Comparison of ENCODE assay signal across 8 mouse cellular contexts in the genomic region with DNA sequence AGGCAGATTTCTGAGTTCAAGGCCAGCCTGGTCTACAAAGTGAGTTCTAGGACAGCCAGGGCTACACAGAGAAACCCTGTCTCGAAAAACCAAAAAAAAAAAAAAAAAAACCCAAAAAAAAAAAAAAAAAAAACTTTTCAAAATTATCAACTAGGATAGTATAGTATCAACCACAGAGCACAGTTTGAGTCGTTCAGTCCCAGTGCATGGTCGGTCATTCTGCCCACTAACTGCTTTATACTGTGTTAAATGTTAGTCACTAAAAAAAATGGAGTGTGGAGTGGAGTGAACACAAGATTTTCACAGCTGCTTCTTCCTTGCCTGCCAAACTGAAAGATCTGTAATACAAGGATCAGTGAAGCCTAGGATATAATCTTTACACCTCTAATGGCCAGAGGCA. TPM values are rescaled to one million over a fixed set of nuclear protein-coding genes. Genes with fewer than 3 reads are reported as not detected.
A peak's percentile ranks its signal among the peaks of the same experiment; 100 is the strongest.
DNase-seq lines count a peak whose midpoint lies in the region; ATAC-seq and TF ChIP-seq lines count a peak whose summit lies in the region.
"Not testable (repeated sequence)": the region's sequence is repeated elsewhere in the genome, so short reads cannot be mapped to it uniquely, and the experiment has no call there.

No protein-coding gene starts in this region.

- not testable (repeated sequence) for H3K27me3 ChIP-seq in CH12.LX (replicated peaks); MEL (ENCODE audit: control insufficient read depth in 1 of 2, insufficient read depth in 2 of 2, low read length in 2 of 2); heart, embryonic 15.5 days; midbrain, embryonic 12.5 days; midbrain, embryonic 13.5 days

- TF ChIP-seq EP300 in CH12.LX (IDR thresholded peaks at IDR 0.05; ENCODE audit: low read length); MEL (IDR thresholded peaks at IDR 0.05; ENCODE audit: low read depth in 1 of 2, low read length in 2 of 2): not testable (repeated sequence)

- H3K79me2 ChIP-seq in CH12.LX (replicated peaks; ENCODE audit: control insufficient read depth, extremely low read depth, insufficient read depth, poor library complexity, severe bottlenecking) (peaks cover 48% of the 10 kb centered on the region), MEL (ENCODE audit: control insufficient read depth, insufficient read depth, low read length, poor library complexity) (peaks cover 54% of the 10 kb centered on the region)

- dilution Hi-C loops in CH12.LX (cut with MboI; ENCODE audit: extremely low pct_ligation_motif_present, extremely low pct_unique_long_range_greater_than_20kb, low sequenced_read_pairs) = not testable (repeated sequence)

- H3K9me3 ChIP-seq in CH12.LX (replicated peaks; ENCODE audit: low read length); ES-E14 (ENCODE audit: control insufficient read depth, insufficient read depth, low read depth, low read length); MEL (replicated peaks; ENCODE audit: insufficient read depth, low read length); heart, embryonic 15.5 days (replicated peaks); midbrain, embryonic 12.5 days; midbrain, embryonic 13.5 days: not testable (repeated sequence)

- ATAC-seq in heart, embryonic 15.5 days (replicated peaks; ENCODE audit: insufficient number of reproducible peaks, insufficient read depth, low FRiP score, low read depth); midbrain, embryonic 12.5 days (ENCODE audit: low FRiP score, low read depth); midbrain, embryonic 13.5 days: not testable (repeated sequence)

- not testable (repeated sequence) for H3K27ac ChIP-seq in CH12.LX (ENCODE audit: insufficient read depth, low read depth); ES-E14 (ENCODE audit: insufficient read depth, low read depth, low read length, poor library complexity, severe bottlenecking); MEL (ENCODE audit: control insufficient read depth, low read depth, low read length)
- H3K27ac ChIP-seq in heart, embryonic 15.5 days = 0 out of 2 replicates have a peak overlapping the region, but pooled peaks have one; percentile 9
- peak overlapping the region; percentile 73; the same call in 1 of the 2 replicates for H3K27ac ChIP-seq in layer of hippocampus, adult 2 months
- H3K27ac ChIP-seq in midbrain, embryonic 12.5 days (replicated peaks) = 0 out of 2 replicates have a peak overlapping the region, but pooled peaks have one; percentile 6
- 0 out of 2 replicates have a peak overlapping the region, but pooled peaks have one; percentile 1 for H3K27ac ChIP-seq in midbrain, embryonic 13.5 days

- in situ Hi-C loops in CH12.LX (cut with MboI; ENCODE audit: low pct_ligation_motif_present, low pct_unique_long_range_greater_than_20kb, low sequenced_read_pairs); ES-E14 (cut with MboI; ENCODE audit: low sequenced_read_pairs in 2 of 2, unreplicated experiment in 2 of 2): not testable (repeated sequence)

- H3K4me1 ChIP-seq in CH12.LX (ENCODE audit: control insufficient read depth in 1 of 2, insufficient read depth in 2 of 2) (peaks cover 0 to 27% of the 10 kb centered on the region in 2 experiments; a peak in 2 of 4 replicates), MEL (ENCODE audit: control insufficient read depth in 1 of 2, insufficient read depth in 2 of 2, low read length in 2 of 2) (peaks cover 5 to 13% of the 10 kb centered on the region in 2 experiments)
- H3K4me1 ChIP-seq in ES-E14 (ENCODE audit: control insufficient read depth in 2 of 2, insufficient read depth in 2 of 2, low read length in 2 of 2, poor library complexity in 1 of 2) = not testable (repeated sequence)
- peaks cover 17% of the 10 kb centered on the region for H3K4me1 ChIP-seq in heart, embryonic 15.5 days (replicated peaks)
- peaks cover 14% of the 10 kb centered on the region for H3K4me1 ChIP-seq in midbrain, embryonic 12.5 days
- H3K4me1 ChIP-seq in midbrain, embryonic 13.5 days (replicated peaks) = peaks cover 41% of the 10 kb centered on the region

- WGBS in heart, embryonic 15.5 days = 84% methylated on average over 3 of the region's 3 CpGs
- WGBS in midbrain, embryonic 12.5 days = 93% methylated on average over 3 of the region's 3 CpGs
- WGBS in midbrain, embryonic 13.5 days = 98% methylated on average over 2 of the region's 3 CpGs

- H3K36me3 ChIP-seq in CH12.LX (replicated peaks in 1 of 2; ENCODE audit: control insufficient read depth in 1 of 2, insufficient read depth in 1 of 2, low read length in 1 of 2) = peaks cover 9 to 36% of the 10 kb centered on the region in 2 experiments
- H3K36me3 ChIP-seq in ES-E14 (ENCODE audit: control insufficient read depth, insufficient read depth, low read length, poor library complexity, severe bottlenecking); heart, embryonic 15.5 days; midbrain, embryonic 12.5 days; midbrain, embryonic 13.5 days: not testable (repeated sequence)
- H3K36me3 ChIP-seq in MEL (ENCODE audit: control insufficient read depth in 1 of 2, insufficient read depth in 2 of 2, low read length in 2 of 2) = peaks cover 34 to 39% of the 10 kb centered on the region in 2 experiments

- not testable (repeated sequence) for H3K9ac ChIP-seq in CH12.LX (ENCODE audit: insufficient read depth, low read depth); ES-E14 (ENCODE audit: insufficient read depth, low read depth, low read length, poor library complexity, severe bottlenecking); MEL (ENCODE audit: control insufficient read depth, low read depth, low read length, poor library complexity, severe bottlenecking); heart, embryonic 15.5 days; midbrain, embryonic 12.5 days (replicated peaks); midbrain, embryonic 13.5 days (replicated peaks)

- not testable (repeated sequence) for TF ChIP-seq CTCF in CH12.LX (conservative IDR thresholded peaks at IDR 0.05 in 1 of 2, IDR thresholded peaks at IDR 0.05 in 1 of 2; ENCODE audit: low read depth in 2 of 2, low read length in 2 of 2); MEL (IDR thresholded peaks at IDR 0.05 in 2 of 3, conservative IDR thresholded peaks at IDR 0.05 in 1 of 3; ENCODE audit: control insufficient read depth in 1 of 3, insufficient read depth in 1 of 3, low read depth in 2 of 3, low read length in 3 of 3, poor library complexity in 1 of 3, severe bottlenecking in 1 of 3); layer of hippocampus, adult 2 months (conservative IDR thresholded peaks at IDR 0.05)

- not testable (repeated sequence) for H3K4me2 ChIP-seq in CH12.LX (ENCODE audit: insufficient read depth, low read depth, poor library complexity, severe bottlenecking); heart, embryonic 15.5 days; midbrain, embryonic 12.5 days (replicated peaks); midbrain, embryonic 13.5 days (replicated peaks)

- not testable (repeated sequence) for H3K4me3 ChIP-seq in CH12.LX (replicated peaks in 1 of 3; ENCODE audit: low read depth in 2 of 3, low read length in 2 of 3, poor library complexity in 1 of 3); ES-E14 (ENCODE audit: insufficient read depth in 1 of 2, low read depth in 1 of 2, low read length in 2 of 2, poor library complexity in 1 of 2, severe bottlenecking in 1 of 2); MEL (ENCODE audit: control insufficient read depth in 1 of 2, insufficient read depth in 1 of 2, low read depth in 2 of 2, low read length in 2 of 2); heart, embryonic 15.5 days; layer of hippocampus, adult 2 months; midbrain, embryonic 12.5 days; midbrain, embryonic 13.5 days (replicated peaks)

- TF ChIP-seq POLR2A in CH12.LX (IDR thresholded peaks at IDR 0.05; ENCODE audit: low read depth, low read length); MEL (IDR thresholded peaks at IDR 0.05; ENCODE audit: control insufficient read depth in 1 of 2, insufficient read depth in 1 of 2, low read depth in 1 of 2, low read length in 2 of 2, poor library complexity in 1 of 2): not testable (repeated sequence)

- not testable (repeated sequence) for TF ChIP-seq RAD21 in CH12.LX (IDR thresholded peaks at IDR 0.05; ENCODE audit: low read depth, low read length); MEL (IDR thresholded peaks at IDR 0.05; ENCODE audit: low read depth, low read length)

- not testable (repeated sequence) for DNase-seq in CH12.LX (ENCODE audit: extremely low read depth); ES-E14 (ENCODE audit: low read depth, low spot score); MEL (ENCODE audit: low read depth, low spot score); layer of hippocampus, adult 2 months (ENCODE audit: low spot score in 2 of 2)
- DNase-seq in heart, adult 11 months = peak; percentile 70

RNA-seq across cellular contexts. Expression of a gene that starts 4.0 kb away (rescaled TPM):
- total RNA-seq in CH12.LX (2012; rRNA removed) = 37.6 and 42.5 TPM in 2 replicates
- 42.4 and 47.7 TPM in 2 replicates for total RNA-seq in CH12.LX (2014; rRNA removed)
- polyA plus RNA-seq in CH12.LX (2012; ENCODE audit: insufficient read length, low read depth) = 94.5 and 104 TPM in 2 replicates
- total RNA-seq in ES-E14 (2012; rRNA removed) = 50.5 and 58.6 TPM in 2 replicates
- total RNA-seq in MEL (2012; rRNA removed) = 44.0 and 54.6 TPM in 2 replicates
- polyA plus RNA-seq in MEL (2012; ENCODE audit: insufficient read depth in 1 of 2, insufficient read length in 2 of 2, low read depth in 1 of 2, low replicate concordance in 2 of 2, missing spikeins in 1 of 2) = 10 to 100 TPM; 62.3 to 70.0 TPM
- polyA plus RNA-seq in heart, embryonic 15.5 days (2015; fragmentation: Nextera tagmentation; extraction: Ambion mirVana) = 32.7 and 33.0 TPM in 2 replicates
- 10 to 100 TPM; 53.0 to 60.1 TPM for total RNA-seq in layer of hippocampus, adult 2 months (2021)
- polyA plus RNA-seq in midbrain, embryonic 12.5 days (2016; fragmentation: Nextera tagmentation; extraction: Ambion mirVana) = 79.3 and 83.4 TPM in 2 replicates
- 70.5 and 73.7 TPM in 2 replicates for polyA plus RNA-seq in midbrain, embryonic 13.5 days (2015; fragmentation: Nextera tagmentation; extraction: Ambion mirVana)

RNA-seq across cellular contexts. Expression of a gene that starts 43.1 kb away (rescaled TPM):
- total RNA-seq in CH12.LX (2012; rRNA removed) = 10.4 and 10.8 TPM in 2 replicates
- 11.8 and 12.2 TPM in 2 replicates for total RNA-seq in CH12.LX (2014; rRNA removed)
- polyA plus RNA-seq in CH12.LX (2012; ENCODE audit: insufficient read length, low read depth) = 15.3 and 17.6 TPM in 2 replicates
- 18.4 and 24.3 TPM in 2 replicates for total RNA-seq in ES-E14 (2012; rRNA removed)
- 25.2 and 25.4 TPM in 2 replicates for total RNA-seq in MEL (2012; rRNA removed)
- 10 to 100 TPM; 46.0 to 88.2 TPM for polyA plus RNA-seq in MEL (2012; ENCODE audit: insufficient read depth in 1 of 2, insufficient read length in 2 of 2, low read depth in 1 of 2, low replicate concordance in 2 of 2, missing spikeins in 1 of 2)
- polyA plus RNA-seq in heart, embryonic 15.5 days (2015; fragmentation: Nextera tagmentation; extraction: Ambion mirVana) = 18.5 and 23.2 TPM in 2 replicates
- 10 to 100 TPM; 42.4 to 43.7 TPM for total RNA-seq in layer of hippocampus, adult 2 months (2021)
- 47.5 and 52.0 TPM in 2 replicates for polyA plus RNA-seq in midbrain, embryonic 12.5 days (2016; fragmentation: Nextera tagmentation; extraction: Ambion mirVana)
- polyA plus RNA-seq in midbrain, embryonic 13.5 days (2015; fragmentation: Nextera tagmentation; extraction: Ambion mirVana) = 40.3 and 40.9 TPM in 2 replicates
